Comparison of ENCODE assay signal across 33 mouse cellular contexts in the genomic region with DNA sequence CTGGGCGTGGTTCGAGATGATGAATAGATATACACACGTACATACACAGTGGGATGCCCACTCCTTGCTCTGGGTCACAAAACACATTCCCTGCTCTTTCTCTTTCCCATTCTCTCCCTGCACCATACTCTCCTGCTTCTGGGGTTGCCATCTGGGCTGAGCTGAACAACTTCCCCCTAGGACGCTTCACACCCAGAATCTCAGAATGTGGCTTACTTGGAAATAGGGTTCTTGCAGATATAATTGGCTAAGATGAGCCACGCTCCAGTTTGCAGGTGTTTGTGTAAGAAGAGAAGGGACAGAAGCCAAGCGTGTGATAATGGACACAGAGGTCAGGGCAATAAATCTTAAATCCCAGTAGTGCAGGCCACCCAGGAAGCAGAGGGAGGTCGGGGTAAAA. TPM values are rescaled to one million over a fixed set of nuclear protein-coding genes. Genes with fewer than 3 reads are reported as not detected.
DNase-seq lines count a peak whose midpoint lies in the region; ATAC-seq and TF ChIP-seq lines count a peak whose summit lies in the region.
"Had no signal": no experiment of that assay in that cellular context is flagged by ENCODE, and none has a peak within 500 bp of the region (broad histone marks: within the 10 kb centered on the region; RNA-seq: fewer than 3 reads in every experiment).

No protein-coding gene starts in this region.

- H3K4me3 ChIP-seq in cerebellum, adult 2 months (replicated peaks; ENCODE audit: insufficient read depth, low read depth, low read length): no peak overlapping the region
- H3K4me3 ChIP-seq in kidney, postnatal 0 days (replicated peaks; ENCODE audit: low read depth, low read length): no peak overlapping the region
- H3K4me3 ChIP-seq: embryonic facial prominence, embryonic 10.5 days; embryonic facial prominence, embryonic 13.5 days; erythroblast, embryonic 14.5 days; forebrain, embryonic 10.5 days; forebrain, embryonic 13.5 days; heart, embryonic 12.5 days; heart, embryonic 15.5 days; hindbrain, embryonic 10.5 days had no signal

- H3K36me3 ChIP-seq in kidney, postnatal 0 days (ENCODE audit: insufficient read depth, low read length): no peaks in the 10 kb centered on the region
- H3K36me3 ChIP-seq: embryonic facial prominence, embryonic 10.5 days; embryonic facial prominence, embryonic 13.5 days; forebrain, embryonic 10.5 days; G1E; heart, embryonic 12.5 days; heart, embryonic 15.5 days; hindbrain, embryonic 10.5 days had no signal

- no peak for TF ChIP-seq POLR2A in cerebellum, adult 2 months (IDR thresholded peaks at IDR 0.05; ENCODE audit: borderline replicate concordance, insufficient read depth, low read length)

- no peak overlapping the region for H3K9ac ChIP-seq in kidney, postnatal 0 days (ENCODE audit: low read depth, low read length)
- H3K9ac ChIP-seq: embryonic facial prominence, embryonic 13.5 days; forebrain, embryonic 13.5 days; heart, embryonic 12.5 days; heart, embryonic 15.5 days had no signal

- no peaks in the 10 kb centered on the region for H3K9me3 ChIP-seq in kidney, postnatal 0 days (replicated peaks; ENCODE audit: low read length)
- H3K9me3 ChIP-seq: embryonic facial prominence, embryonic 10.5 days; embryonic facial prominence, embryonic 13.5 days; forebrain, embryonic 10.5 days; forebrain, embryonic 13.5 days; G1E; heart, embryonic 12.5 days; heart, embryonic 15.5 days; hindbrain, embryonic 10.5 days had no signal

- H3K27ac ChIP-seq in cerebellum, adult 2 months (ENCODE audit: insufficient read depth, low read length): peak overlapping the region; percentile 73
- H3K27ac ChIP-seq in kidney, postnatal 0 days: no peak overlapping the region
- H3K27ac ChIP-seq: embryonic facial prominence, embryonic 10.5 days; embryonic facial prominence, embryonic 13.5 days; forebrain, embryonic 10.5 days; forebrain, embryonic 13.5 days; heart, embryonic 15.5 days; hindbrain, embryonic 14.5 days; hindbrain, postnatal 0 days had no signal

- 69% methylated on average over 7 of the region's 7 CpGs for WGBS in cerebellum, adult 2 months
- 20% methylated on average over 7 of the region's 7 CpGs for WGBS in kidney, postnatal 0 days

- peaks cover 36% of the 10 kb centered on the region for H3K4me1 ChIP-seq in cerebellum, adult 2 months (ENCODE audit: control insufficient read depth, insufficient read depth, low read length)
- no peaks in the 10 kb centered on the region for H3K4me1 ChIP-seq in kidney, postnatal 0 days (replicated peaks; ENCODE audit: insufficient read depth, low read length)
- H3K4me1 ChIP-seq: embryonic facial prominence, embryonic 13.5 days; forebrain, embryonic 13.5 days; heart, embryonic 12.5 days; heart, embryonic 15.5 days had no signal

- ATAC-seq in kidney, postnatal 0 days (replicated peaks; ENCODE audit: low FRiP score, low read depth): no peak
- no peak for ATAC-seq in erythroid progenitor cell, adult 5-6 weeks (replicated peaks; ENCODE audit: low FRiP score, poor library complexity, severe bottlenecking)
- ATAC-seq: forebrain, embryonic 13.5 days; forebrain, embryonic 16.5 days; hindbrain, postnatal 0 days; inflammation-experienced regulatory T-cells, adult 6 months; intestine, embryonic 16.5 days; Patski had no signal

- no peak for DNase-seq in cerebellum, adult 2 months
- no peak for DNase-seq in cerebellum, adult 11-12 months
- peak; percentile 45 for DNase-seq in kidney, postnatal 0 days (ENCODE audit: low spot score)
- DNase-seq in kidney, postnatal 36 days: no peak
- peak; percentile 21 to 30 for DNase-seq in right cerebral cortex, adult 2 months (ENCODE audit: low spot score in 2 of 2)
- DNase-seq in right cerebral cortex, postnatal 10 days (ENCODE audit: low spot score in 2 of 2): no peak
- peak; percentile 50 for DNase-seq in telencephalon, adult 2 months (ENCODE audit: low read depth, low spot score)
- DNase-seq: adrenal gland, postnatal 10 days; adrenal gland, postnatal 36 days; B cell, adult 2 months; cerebellum, adult 8-10 months; embryo, embryonic 11 days; gastrocnemius, postnatal 25 days; heart, adult 18-20 months; heart, postnatal 10 days; heart, postnatal 36 days had no signal

- no peak for TF ChIP-seq CTCF in cerebellum, adult 2 months (IDR thresholded peaks at IDR 0.05; ENCODE audit: borderline replicate concordance, insufficient read depth, low read depth, low read length)
- no peak for TF ChIP-seq CTCF in kidney, postnatal 0 days (IDR thresholded peaks at IDR 0.05; ENCODE audit: low read depth)

- H3K4me2 ChIP-seq in kidney, postnatal 0 days (ENCODE audit: low read length): no peak overlapping the region
- H3K4me2 ChIP-seq: embryonic facial prominence, embryonic 13.5 days; forebrain, embryonic 13.5 days; heart, embryonic 12.5 days; heart, embryonic 15.5 days; hindbrain, embryonic 14.5 days had no signal

- no peaks in the 10 kb centered on the region for H3K27me3 ChIP-seq in cerebellum, adult 2 months (ENCODE audit: control insufficient read depth, insufficient read depth, low read length)
- 0 out of 2 replicates have a peak, but pooled peaks cover 3% of the 10 kb centered on the region for H3K27me3 ChIP-seq in kidney, postnatal 0 days (ENCODE audit: insufficient read depth, low read length)

RNA-seq across cellular contexts. Expression of gene Gabrd, which starts 15.9 kb away (rescaled TPM):
- polyA plus RNA-seq in cerebellum, adult 2 months (2012; rRNA removed): 243 and 290 TPM in 2 replicates
- polyA plus RNA-seq in kidney, postnatal 0 days (2015; fragmentation: Nextera tagmentation; extraction: Ambion mirVana): 0.17 and 0.29 TPM in 2 replicates
- not detected in 2 replicates for total RNA-seq in erythroid progenitor cell, adult 5-6 weeks (2015; ENCODE audit: low replicate concordance)
- total RNA-seq in erythroid progenitor cell, adult 5-6 weeks (2017; ENCODE audit: low replicate concordance): not detected in 2 replicates
- total RNA-seq: G1E; heart, adult 18-20 months; heart, postnatal 10 days; heart, postnatal 36 days had no signal
- polyA plus RNA-seq: embryonic facial prominence, embryonic 10.5 days; embryonic facial prominence, embryonic 13.5 days; erythroblast, embryonic 14.5 days; forebrain, embryonic 10.5 days; G1E; heart, embryonic 12.5 days; heart, embryonic 15.5 days; hindbrain, embryonic 10.5 days; Patski had no signal

RNA-seq across cellular contexts. Expression of gene Prkcz, which starts 20.8 kb away (rescaled TPM):
- 245 and 253 TPM in 2 replicates for polyA plus RNA-seq in cerebellum, adult 2 months (2012; rRNA removed)
- polyA plus RNA-seq in kidney, postnatal 0 days (2015; fragmentation: Nextera tagmentation; extraction: Ambion mirVana): 20.2 and 22.4 TPM in 2 replicates
- 12.2 TPM in 1 of 2 replicates, not detected in the other for total RNA-seq in erythroid progenitor cell, adult 5-6 weeks (2015; ENCODE audit: low replicate concordance)
- not detected in 2 replicates for total RNA-seq in erythroid progenitor cell, adult 5-6 weeks (2017; ENCODE audit: low replicate concordance)
- total RNA-seq: common myeloid progenitor, adult 5-6 weeks had no signal
- polyA plus RNA-seq: G1E had no signal

RNA-seq across cellular contexts. Expression of gene Cfap74, which starts 27.0 kb away (rescaled TPM):
- 18.7 and 22.0 TPM in 2 replicates for polyA plus RNA-seq in cerebellum, adult 2 months (2012; rRNA removed)
- polyA plus RNA-seq in kidney, postnatal 0 days (2015; fragmentation: Nextera tagmentation; extraction: Ambion mirVana): 0.62 and 0.74 TPM in 2 replicates
- not detected in 2 replicates for total RNA-seq in erythroid progenitor cell, adult 5-6 weeks (2015; ENCODE audit: low replicate concordance)
- not detected in 2 replicates for total RNA-seq in erythroid progenitor cell, adult 5-6 weeks (2017; ENCODE audit: low replicate concordance)
- polyA plus RNA-seq: erythroblast, embryonic 14.5 days; G1E had no signal

Comparison
In these comparisons a context has a peak if more than half of its experiments do, and no peak if none do; other contexts are left out.
1. DNase-seq: peak in kidney, postnatal 0 days (single experiment), right cerebral cortex, adult 2 months (2 of 2) and telencephalon, adult 2 months (single experiment); none in cerebellum, adult 2 months (0 of 2), cerebellum, adult 11-12 months (single experiment), kidney, postnatal 36 days (0 of 2) and right cerebral cortex, postnatal 10 days (0 of 2).
2. RNA of gene Gabrd, which starts 15.9 kb away (polyA plus RNA-seq): 243 to 290 TPM in cerebellum, adult 2 months; 0.17 to 0.29 TPM in kidney, postnatal 0 days; every median in the first group is over 100 times any median in the second.
3. RNA of gene Prkcz, which starts 20.8 kb away (polyA plus RNA-seq): 245 to 253 TPM in cerebellum, adult 2 months; 20.2 to 22.4 TPM in kidney, postnatal 0 days; every median in the first group is over 10 times any median in the second.
4. RNA of gene Cfap74, which starts 27.0 kb away (polyA plus RNA-seq): 18.7 to 22.0 TPM in cerebellum, adult 2 months; 0.62 to 0.74 TPM in kidney, postnatal 0 days; every median in the first group is over 10 times any median in the second.